Mouse (Mus musculus): ENCODE measurements around the gene Cnnm2.

DNA sequence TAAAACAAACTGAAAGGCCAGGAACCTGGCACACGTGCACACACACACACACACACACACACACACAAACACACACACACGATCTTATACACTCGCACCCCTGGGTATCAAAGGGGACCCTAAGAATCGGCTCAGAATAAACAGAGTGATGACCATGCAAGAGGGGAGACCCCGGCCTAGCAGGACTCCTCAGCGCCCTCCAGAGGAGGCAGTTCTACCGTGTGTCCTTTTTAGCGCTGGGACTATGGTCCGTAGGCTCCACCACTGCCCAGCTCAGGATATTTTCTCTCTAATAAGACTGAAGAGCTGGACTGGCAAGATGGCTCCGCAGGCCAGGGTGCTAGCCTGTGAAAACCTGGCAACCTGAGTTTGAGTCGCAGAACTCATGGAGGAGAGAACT is 37.0 kb upstream of the Cnnm2 start:
- no peak for TF ChIP-seq POLR2A (IDR thresholded peaks at IDR 0.05; ENCODE audit: borderline replicate concordance, low read depth, low read length)
- no peak for TF ChIP-seq CTCF (IDR thresholded peaks at IDR 0.05; ENCODE audit: low read depth, low read length)

All from bone marrow macrophage, adult 2 months (primary cell).